ENCODE assay signal across 8 mouse cellular contexts in the genomic region with DNA sequence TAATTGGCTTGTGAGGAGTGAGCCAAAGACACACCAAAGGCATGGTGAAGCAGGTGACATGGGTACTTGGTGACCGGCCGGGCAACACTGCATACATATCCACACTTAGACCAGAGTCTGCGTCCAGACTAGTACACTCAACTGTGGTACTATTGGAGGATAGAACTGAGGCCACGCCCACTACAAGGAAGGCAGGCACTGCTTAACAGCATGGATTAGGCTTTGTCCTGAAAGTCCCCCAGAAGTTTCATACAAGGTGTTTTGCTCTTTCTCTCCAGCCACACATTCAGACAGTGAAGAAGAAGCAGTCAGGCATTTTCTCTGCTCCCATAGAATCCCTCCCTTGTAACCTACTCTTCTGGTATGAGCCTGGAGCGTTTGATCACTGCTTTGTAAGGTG. TPM values are rescaled to one million over a fixed set of nuclear protein-coding genes. Genes with fewer than 3 reads are reported as not detected.
DNase-seq lines count a peak whose midpoint lies in the region; ATAC-seq lines count a peak whose summit lies in the region.

No protein-coding gene starts in this region.

- H3K4me1 ChIP-seq in forebrain, embryonic 14.5 days (ENCODE audit: control insufficient read depth, insufficient read depth, low read length), result peaks cover 6% of the 10 kb centered on the region

- WGBS in forebrain, embryonic 14.5 days, result 0% methylated on average over 5 of the region's 5 CpGs

- peak overlapping the region; percentile 91 for H3K9ac ChIP-seq in forebrain, embryonic 14.5 days (ENCODE audit: low read length)

- peak overlapping the region; percentile 77 for H3K4me2 ChIP-seq in forebrain, embryonic 14.5 days (ENCODE audit: low read length)

- H3K4me3 ChIP-seq in forebrain, embryonic 14.5 days (ENCODE audit: low read depth, low read length), result peak overlapping the region; percentile 70

- no peaks in the 10 kb centered on the region for H3K9me3 ChIP-seq in forebrain, embryonic 14.5 days (replicated peaks; ENCODE audit: control insufficient read depth, low read length)

- peak; percentile 68 for DNase-seq in Muller cell, postnatal 12 days (ENCODE audit: inconsistent ontology term)
- peak; percentile 51 for DNase-seq in cerebellum, adult 11-12 months
- peak; percentile 88 for DNase-seq in forebrain, embryonic 14.5 days (ENCODE audit: low spot score)
- DNase-seq in layer of hippocampus, postnatal 14 days (ENCODE audit: low spot score in 2 of 2), result peak; percentile 21 to 50
- DNase-seq in right cerebral cortex, postnatal 14 days, result peak; percentile 17

- peaks cover 28% of the 10 kb centered on the region for H3K36me3 ChIP-seq in forebrain, embryonic 14.5 days (ENCODE audit: control insufficient read depth, insufficient read depth, low read length)

- no peaks in the 10 kb centered on the region for H3K27me3 ChIP-seq in forebrain, embryonic 14.5 days (replicated peaks; ENCODE audit: control insufficient read depth, insufficient read depth, low read length)

- peak; percentile 80 for ATAC-seq in forebrain, embryonic 14.5 days
- ATAC-seq in hematopoietic stem cell, adult 5-6 weeks (replicated peaks in 1 of 2; ENCODE audit: insufficient read depth in 1 of 2, low FRiP score in 2 of 2, low TSS enrichment in 1 of 2, low read depth in 1 of 2, poor library complexity in 2 of 2, severe bottlenecking in 2 of 2), result peak; percentile 22 to 30; a peak in 1 of 4 replicates
- 0 out of 2 replicates have a peak, but pooled peaks have one; percentile 14 for ATAC-seq in megakaryocyte, adult 5-6 weeks (ENCODE audit: poor library complexity, severe bottlenecking)
- ATAC-seq in inflammation-experienced regulatory T-cells, adult 6 months, result no peak

- H3K27ac ChIP-seq in forebrain, embryonic 14.5 days (ENCODE audit: low read depth, low read length), result peak overlapping the region; percentile 90

RNA-seq across cellular contexts. Expression of gene Gtf3c6, which starts 1.2 kb away (rescaled TPM):
- 78.0 and 79.9 TPM in 2 replicates for polyA plus RNA-seq in forebrain, embryonic 14.5 days (2014; fragmentation: Nextera tagmentation; extraction: Ambion mirVana)
- total RNA-seq in hematopoietic stem cell, adult 5-6 weeks (2017), result 201 and 321 TPM in 2 replicates
- 10 to 100 TPM; 25.2 to 29.7 TPM for total RNA-seq in layer of hippocampus, postnatal 14 days (2021)
- 48.3 and 50.2 TPM in 2 replicates for total RNA-seq in megakaryocyte, adult 5-6 weeks (2015)
- 118 and 147 TPM in 2 replicates for total RNA-seq in megakaryocyte, adult 5-6 weeks (2017)
- polyA plus RNA-seq in inflammation-experienced regulatory T-cells, adult 6 months (2017; shearing (Covaris generic)), result 100 to 1,000 TPM; 113 to 128 (median 121) TPM

RNA-seq across cellular contexts. Expression of gene Rpf2, which starts 9.9 kb away (rescaled TPM):
- 79.8 and 85.2 TPM in 2 replicates for polyA plus RNA-seq in forebrain, embryonic 14.5 days (2014; fragmentation: Nextera tagmentation; extraction: Ambion mirVana)
- total RNA-seq in hematopoietic stem cell, adult 5-6 weeks (2017), result 134 and 215 TPM in 2 replicates
- 10 to 100 TPM; 24.5 to 26.3 TPM for total RNA-seq in layer of hippocampus, postnatal 14 days (2021)
- 56.7 and 57.2 TPM in 2 replicates for total RNA-seq in megakaryocyte, adult 5-6 weeks (2015)
- 81.2 and 104 TPM in 2 replicates for total RNA-seq in megakaryocyte, adult 5-6 weeks (2017)
- polyA plus RNA-seq in inflammation-experienced regulatory T-cells, adult 6 months (2017; shearing (Covaris generic)), result 10 to 100 TPM; 59.8 to 68.0 (median 65.5) TPM

RNA-seq across cellular contexts. Expression of gene Amd1, which starts 45.3 kb away (rescaled TPM):
- polyA plus RNA-seq in forebrain, embryonic 14.5 days (2014; fragmentation: Nextera tagmentation; extraction: Ambion mirVana), result 50.7 and 69.4 TPM in 2 replicates
- 181 and 193 TPM in 2 replicates for total RNA-seq in hematopoietic stem cell, adult 5-6 weeks (2017)
- 10 to 100 TPM; 48.8 to 53.7 TPM for total RNA-seq in layer of hippocampus, postnatal 14 days (2021)
- 62.7 and 67.7 TPM in 2 replicates for total RNA-seq in megakaryocyte, adult 5-6 weeks (2015)
- total RNA-seq in megakaryocyte, adult 5-6 weeks (2017), result 76.9 and 77.4 TPM in 2 replicates
- 10 to 100 TPM; 49.4 to 80.0 (median 63.0) TPM for polyA plus RNA-seq in inflammation-experienced regulatory T-cells, adult 6 months (2017; shearing (Covaris generic))

Comparison
In these comparisons a context has a peak if more than half of its experiments do, and no peak if none do; other contexts are left out.
1. DNase-seq: peak in every context shown above with its lines; median percentile 88 in forebrain, embryonic 14.5 days; 68 in Muller cell, postnatal 12 days; 51 in cerebellum, adult 11-12 months; 36 in layer of hippocampus, postnatal 14 days; 17 in right cerebral cortex, postnatal 14 days.